Mouse (Mus musculus) mesoderm, embryonic 11.5 days (tissue): ENCODE data around the gene Sfi1.
A peak's percentile ranks its signal among the peaks of the same experiment; 100 is the strongest.
"Not testable (repeated sequence)": the region's sequence is repeated elsewhere in the genome, so short reads cannot be mapped to it uniquely, and the experiment has no call there.

Experiments used
- DNase-seq: peaks from one replicate; pipeline ENCODE4 v3.0.0-alpha.2; 2012; ENCODE audit warnings: low read depth, low spot score

Sfi1 gene

DNA sequence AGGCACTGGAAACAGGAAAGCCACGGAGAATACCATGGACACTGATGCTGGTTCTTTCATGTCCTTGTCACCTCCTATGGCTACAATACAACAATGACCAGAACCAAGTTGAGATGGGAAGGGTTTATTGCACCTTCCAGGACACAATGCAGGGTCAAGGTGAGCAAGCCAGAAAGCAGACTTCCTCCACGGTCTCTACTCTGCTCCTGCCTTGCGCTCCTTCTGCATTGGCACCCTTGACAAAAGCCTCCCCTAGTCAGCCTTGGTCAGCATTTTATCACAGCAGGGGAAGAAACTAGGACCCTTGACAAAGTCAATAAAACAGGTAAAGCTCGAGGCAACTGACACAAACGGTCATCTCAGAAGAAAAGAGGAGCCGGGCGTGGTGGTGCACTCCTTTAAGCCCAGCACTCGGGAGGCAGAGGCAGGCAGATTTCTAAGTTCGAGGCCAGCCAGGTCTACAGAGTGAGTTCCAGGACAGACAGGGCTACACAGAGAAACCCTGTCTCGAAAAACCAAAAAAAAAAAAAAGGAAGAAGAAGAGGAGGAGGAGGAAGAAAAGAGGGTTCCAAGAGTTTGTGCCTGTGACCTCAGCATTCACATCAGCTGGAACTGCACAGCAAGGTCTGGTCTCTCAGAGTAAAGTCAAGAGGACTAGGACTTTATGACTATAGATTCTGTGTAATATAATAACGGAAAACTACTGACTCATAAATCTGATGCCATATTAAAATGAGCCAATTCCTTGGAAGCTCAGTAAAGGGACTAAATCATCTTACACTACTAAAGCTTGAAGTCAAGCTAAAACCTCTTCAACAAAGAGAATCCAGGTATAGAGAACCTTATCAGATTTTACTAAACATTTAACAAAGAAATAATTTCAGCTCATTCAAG lies 19.6 kb downstream of the Sfi1 start:
- DNase-seq: peak; percentile 23

DNA sequence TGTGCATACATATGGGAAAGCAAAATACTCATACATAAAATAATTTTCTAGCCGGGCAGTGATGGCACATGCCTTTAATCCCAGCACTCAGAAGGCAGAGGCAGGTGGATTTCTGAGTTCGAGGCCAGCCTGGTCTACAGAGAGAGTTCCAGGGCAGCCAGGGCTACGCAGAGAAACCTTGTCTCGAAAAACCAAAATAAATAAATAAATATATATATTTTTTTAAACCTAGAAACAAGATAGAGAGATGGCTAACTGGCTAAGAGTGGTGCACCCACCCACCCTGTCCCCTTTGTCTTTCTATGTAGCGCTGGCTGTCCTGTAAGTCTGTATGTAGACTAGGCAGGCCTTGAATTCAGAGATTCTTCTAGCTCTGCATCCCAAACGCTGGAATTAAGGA lies 20.7 kb downstream of the Sfi1 start:
- DNase-seq: not testable (repeated sequence)

DNA sequence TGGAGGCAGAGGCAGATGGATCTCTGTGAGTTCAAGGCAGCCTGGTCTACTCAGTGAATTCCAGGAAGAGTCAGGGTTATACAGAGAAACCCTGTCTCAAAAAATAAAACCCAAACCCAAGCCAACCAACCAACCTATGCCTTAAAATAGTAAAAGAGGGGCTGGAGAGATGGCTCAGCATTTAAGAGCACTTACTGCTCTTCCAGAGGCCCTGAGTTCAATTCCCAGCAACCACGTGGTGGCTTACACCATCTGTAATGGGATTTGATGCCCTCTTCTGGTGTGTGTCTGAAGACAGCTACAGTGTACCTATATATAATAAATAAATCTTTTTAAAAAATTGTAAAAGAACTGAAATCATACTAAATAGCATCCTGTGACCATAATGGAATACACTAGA lies 21.3 kb downstream of the Sfi1 start:
- not testable (repeated sequence) for DNase-seq

DNA sequence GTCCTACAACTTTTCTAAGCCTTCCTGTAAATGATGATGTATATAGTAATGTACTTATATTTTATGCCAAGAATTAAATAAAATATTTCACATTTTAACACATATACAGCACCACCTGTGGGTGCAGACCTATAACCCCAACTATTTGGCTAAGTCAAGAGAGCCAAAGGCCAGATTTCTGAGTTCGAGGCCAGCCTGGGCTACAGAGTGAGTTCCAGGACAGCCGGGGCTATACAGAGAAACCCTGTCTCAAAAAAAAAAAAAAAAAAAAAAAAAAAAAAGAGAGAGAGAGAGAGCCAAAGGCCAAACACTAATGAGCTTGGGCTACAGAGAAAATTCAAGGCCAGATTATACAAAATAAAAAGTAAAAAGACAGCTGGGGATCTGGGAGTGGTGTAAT lies 24.2 kb downstream of the Sfi1 start:
- not testable (repeated sequence) for DNase-seq

DNA sequence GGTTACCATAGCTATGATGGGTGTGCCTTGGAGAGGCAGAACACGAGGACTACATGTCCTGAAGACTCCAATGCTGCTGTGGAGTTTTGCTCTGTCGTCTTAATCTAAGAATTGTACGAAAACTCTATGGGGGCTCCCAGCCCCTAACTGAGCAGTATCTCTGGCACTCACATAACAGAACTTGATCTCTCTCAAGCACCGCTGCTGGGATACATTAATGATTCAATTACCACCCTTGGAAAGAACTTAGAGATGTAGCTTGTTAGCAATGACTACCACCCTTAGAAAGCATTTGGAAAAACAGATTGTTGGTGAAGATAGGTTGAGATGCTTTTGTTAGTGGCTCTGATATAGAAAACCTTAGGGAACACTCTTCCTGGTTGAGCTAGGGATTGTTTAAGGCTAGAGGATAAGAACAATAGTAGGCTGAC lies 25.7 kb downstream of the Sfi1 start:
- DNase-seq: not testable (repeated sequence)

DNA sequence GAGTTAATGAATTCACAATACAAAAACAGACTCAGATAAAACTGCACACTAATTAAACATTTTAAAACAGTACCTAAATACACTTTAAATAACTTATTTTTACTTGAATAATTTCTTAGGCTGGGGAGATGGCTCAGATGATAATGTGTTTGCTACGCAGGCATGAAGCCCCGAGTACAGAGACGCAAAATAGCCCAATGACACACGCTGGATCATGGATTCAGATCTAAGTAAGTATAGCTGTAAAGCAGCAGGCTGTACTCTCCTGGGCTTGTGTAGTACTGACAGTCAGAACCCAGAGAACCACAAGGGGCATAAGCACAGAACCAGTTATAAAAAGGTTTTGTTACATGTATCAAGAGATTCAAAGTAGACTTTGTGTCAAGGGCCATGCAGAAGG lies 26.1 kb downstream of the Sfi1 start:
- not testable (repeated sequence) for DNase-seq

DNA sequence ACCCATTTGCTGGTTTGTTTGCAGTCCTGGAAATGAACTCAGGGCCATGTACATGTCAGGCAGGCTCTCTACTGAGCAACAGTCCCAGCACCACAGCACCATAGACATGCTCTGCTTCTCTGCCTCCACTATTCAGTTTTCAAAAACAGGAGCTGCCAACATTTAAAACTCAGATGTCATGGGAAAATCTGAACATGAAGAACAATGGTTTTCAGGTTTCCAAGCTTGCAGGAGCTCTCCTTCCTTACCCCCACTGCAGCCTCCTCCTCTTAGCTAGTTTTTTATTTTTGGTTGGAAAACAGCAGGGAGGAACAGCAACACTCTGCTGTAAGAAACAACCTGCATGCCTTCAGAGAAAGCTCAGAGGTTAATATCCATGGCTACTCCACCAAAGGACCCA lies 26.9 kb downstream of the Sfi1 start:
- not testable (repeated sequence) for DNase-seq

DNA sequence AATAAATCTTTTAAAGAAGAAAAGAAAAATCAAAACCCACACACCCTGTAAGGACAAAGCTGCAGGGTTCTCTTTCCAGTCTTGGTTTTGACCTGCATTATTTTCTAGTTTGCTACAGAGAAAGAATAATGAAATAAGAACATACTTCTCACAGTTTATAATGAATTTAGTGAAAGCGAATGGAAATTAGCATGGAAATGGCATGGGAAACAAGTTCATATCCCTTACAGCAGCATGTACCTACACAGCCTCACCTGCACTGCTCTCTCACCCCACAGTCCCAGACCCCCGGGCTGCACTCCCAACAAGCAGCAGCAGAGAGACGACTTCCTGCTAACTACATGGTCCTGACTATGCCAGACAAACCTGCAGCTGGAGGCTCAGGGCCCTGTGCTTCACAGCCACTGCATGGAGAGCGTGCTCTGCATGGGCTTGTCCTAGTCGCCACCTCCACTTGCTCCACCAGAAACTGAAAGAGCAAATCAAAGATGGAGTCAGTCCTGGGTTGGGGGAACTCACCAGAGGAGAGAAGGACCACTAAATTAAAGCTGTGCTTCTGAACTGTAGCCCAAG lies 28.0 kb downstream of the Sfi1 start:
- peak; percentile 17 for DNase-seq

DNA sequence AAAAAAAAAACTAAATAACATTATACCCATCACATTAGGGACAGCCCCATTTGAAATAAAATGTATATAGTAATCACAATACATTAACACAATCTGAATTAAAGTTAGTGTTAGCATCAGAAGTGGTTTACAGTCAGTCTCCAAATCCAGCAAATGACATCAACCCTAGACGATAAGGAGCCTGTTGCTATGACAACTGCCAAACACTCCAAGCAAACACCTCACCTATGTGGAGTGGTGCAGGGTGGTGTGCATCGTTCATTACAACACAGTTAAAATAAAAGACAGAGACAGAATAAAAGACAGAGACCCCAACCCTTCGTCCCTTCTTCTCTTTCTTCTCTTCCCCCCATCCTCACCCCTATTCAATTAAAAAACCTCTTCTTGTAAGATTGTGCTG lies 29.6 kb downstream of the Sfi1 start:
- DNase-seq: not testable (repeated sequence)

DNA sequence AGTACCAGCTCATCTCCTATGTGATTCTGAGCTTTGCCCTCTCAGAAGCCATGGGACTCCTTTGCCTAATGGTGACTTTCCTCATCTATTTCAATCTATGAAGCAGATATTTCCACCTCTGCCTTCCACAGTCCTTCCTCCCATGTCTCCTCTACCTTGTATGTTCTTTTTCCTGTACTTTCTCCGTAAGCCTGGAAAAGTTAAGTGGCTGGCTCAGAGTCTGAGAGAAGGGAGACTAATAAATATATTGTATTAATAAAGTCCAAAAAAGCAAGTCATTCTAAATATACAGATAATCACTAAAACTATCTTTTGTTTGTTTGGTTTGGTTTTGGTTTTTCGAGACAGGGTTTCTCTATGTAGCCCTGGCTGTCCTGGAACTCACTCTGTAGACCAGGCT lies 30.1 kb downstream of the Sfi1 start:
- not testable (repeated sequence) for DNase-seq

DNA sequence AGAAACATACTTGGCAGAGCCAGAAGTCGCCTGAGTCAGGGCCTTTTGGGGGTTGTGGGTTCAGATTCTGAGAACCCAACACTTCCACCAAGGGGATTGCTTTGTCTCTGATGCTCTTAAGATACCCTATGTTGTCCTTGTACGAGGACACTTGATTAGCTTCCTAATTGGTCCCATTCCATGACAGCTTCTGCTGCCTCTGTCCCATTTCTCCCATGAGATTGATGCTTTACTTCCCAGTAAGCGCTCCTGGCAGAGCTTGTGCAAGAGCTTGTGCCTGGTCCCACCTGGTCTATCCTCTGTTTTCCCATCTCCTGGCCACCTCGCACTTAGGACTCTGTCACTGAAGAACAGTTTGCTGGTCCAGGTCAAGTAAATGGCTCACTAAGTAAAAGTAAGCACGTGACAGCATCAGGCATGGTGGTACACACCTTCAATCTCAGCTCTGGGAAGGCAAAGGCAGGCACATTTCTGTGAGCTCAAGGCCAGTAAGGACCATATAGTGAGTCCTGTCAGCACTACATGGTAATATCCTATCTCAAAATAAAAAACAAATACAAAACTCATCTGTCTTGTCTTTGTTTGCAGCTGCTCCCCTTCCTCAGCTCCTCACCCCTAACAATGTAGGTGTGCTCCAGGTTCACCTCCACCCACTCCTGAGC lies 30.9 kb downstream of the Sfi1 start:
- not testable (repeated sequence) for DNase-seq

DNA sequence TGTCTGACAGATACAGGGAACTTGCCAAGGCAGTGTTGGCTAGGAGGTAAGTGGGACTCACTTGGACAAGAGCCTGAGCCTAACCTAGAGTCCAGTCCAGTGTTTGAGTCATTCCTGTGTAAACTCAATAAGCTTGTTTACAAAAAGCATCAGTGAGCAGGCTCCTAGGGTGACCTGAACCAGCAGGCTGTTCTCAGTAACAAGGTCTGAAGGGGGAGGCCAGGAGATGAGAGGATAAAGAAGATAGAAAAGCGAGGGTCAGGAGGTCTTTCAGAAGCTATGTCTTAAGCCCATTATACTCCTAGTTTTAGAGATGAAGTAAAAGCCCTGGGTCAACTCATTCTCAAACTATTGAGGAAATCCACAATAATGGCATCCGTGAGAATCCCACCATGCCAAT lies 31.9 kb downstream of the Sfi1 start:
- not testable (repeated sequence) for DNase-seq

DNA sequence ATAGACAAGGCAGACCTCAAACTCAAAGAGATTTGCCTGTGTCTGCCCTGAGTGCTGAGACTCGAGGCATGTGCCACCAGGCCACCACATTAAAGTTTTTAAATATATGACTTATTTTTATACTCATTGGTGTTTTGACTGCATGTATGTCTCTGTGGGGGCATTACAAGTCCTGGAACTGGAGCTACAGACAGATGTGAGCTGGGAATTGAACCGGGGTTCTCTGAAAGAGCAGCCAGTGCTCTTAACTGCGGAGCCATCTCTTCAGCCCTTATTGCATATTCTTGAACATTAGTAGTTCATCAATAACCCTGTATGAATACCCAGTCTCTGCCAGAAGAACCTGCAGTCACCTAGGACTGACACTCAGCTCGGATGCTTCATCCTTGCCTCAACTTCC lies 34.5 kb downstream of the Sfi1 start:
- not testable (repeated sequence) for DNase-seq

DNA sequence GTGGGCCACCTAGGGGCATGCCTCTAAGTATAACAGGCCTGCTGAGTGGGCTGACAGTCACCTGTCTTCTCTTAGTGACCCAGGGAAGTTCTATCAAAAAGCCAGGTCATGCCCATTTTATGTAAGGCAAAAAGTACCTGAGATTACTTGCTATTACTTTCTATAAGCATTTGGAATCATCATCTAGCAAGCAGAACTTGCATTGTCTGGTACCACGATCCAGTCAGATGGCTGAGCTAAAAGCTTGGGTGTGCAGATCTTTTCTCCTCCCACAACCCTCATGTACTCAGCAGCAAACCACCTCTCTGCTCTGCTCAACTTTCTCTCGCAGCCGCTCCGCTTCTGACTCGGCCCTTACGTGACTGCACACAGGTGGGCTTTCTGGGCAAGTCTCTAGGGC lies 35.3 kb downstream of the Sfi1 start:
- DNase-seq: not testable (repeated sequence)

DNA sequence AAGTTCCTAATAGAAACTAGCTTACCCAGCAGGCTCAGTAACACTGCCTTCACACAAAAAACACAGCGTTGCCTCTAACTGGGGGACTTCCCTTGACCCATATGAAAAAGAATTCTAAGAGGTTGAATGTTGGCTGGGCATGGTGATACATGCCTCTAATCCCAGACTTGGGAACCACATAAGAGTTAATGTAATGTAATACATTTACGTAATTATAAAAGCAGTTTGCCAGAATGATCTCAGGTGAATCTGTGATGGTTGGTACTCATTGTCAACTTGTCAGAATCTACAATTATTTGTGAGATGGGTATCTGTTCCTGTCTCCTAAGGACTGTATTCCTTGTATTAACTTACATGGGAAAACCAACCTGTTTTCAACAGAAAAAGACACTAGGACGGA lies 36.3 kb downstream of the Sfi1 start:
- not testable (repeated sequence) for DNase-seq

DNA sequence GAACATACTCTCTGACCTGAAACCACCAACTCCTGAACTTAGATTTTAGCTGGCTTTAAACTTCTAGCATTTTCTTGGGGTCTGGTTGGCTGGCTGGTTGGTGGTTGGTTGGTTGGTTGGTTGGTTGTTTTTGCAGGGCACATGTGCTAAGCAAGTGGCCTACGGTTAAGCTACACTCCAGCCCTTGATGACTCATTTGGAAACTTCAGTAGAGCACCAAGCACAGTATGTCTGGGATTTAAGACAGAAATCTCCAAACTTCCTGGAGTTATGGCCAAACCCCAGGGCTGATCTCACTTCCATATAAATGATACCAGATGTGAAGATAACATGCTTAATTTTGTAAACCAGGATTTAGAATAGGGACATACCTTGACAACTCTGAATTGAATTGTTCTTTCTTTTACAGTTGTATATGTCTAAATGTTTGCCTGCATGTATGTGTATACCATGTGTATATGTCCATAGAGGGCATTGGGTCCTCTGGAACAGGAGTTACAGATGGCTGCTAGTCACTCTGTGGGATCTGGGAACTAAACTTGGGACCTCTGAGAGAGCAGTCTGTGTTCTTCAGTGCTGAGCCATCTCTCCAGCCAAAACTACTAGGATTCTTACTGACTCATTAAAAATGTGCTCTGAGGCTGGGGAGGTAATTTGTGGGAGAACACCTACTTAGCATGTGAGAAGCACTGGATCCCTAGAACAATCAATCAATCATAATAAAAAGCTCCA lies 39.4 kb downstream of the Sfi1 start:
- DNase-seq: not testable (repeated sequence)

DNA sequence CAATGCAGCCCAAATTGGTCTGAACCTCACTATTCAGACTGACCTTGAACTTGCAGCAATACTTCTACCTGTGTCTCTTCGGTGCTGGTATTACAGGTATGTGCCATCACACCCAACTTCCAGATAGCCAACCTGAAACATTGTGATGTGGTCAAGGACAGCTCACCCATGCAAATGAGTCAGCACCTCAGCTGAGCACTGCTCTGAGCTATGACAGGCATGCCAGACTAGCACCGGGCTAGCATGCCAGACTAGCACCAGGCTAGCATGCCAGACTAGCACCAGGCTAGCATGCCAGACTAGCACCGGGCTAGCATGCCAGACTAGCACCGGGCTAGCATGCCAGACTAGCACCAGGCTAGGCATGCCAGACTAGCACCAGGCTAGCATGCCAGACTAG lies 41.9 kb downstream of the Sfi1 start:
- not testable (repeated sequence) for DNase-seq

DNA sequence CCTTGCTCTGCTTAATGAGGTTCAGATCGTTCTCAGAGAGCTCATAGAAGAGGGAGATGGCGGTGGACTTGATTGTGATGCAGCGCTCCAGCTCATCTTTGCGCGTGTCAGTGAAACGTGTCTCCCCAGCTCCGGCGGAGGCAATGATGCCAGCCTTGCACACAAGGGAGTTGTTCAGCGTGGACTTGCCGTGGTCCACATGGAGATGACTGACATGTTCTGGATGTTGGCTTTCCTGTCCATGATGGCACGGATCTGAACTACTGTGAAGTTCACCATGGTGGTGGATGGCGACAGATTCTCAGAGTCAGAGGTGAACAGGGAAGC lies 42.6 kb downstream of the Sfi1 start:
- not testable (repeated sequence) for DNase-seq

DNA sequence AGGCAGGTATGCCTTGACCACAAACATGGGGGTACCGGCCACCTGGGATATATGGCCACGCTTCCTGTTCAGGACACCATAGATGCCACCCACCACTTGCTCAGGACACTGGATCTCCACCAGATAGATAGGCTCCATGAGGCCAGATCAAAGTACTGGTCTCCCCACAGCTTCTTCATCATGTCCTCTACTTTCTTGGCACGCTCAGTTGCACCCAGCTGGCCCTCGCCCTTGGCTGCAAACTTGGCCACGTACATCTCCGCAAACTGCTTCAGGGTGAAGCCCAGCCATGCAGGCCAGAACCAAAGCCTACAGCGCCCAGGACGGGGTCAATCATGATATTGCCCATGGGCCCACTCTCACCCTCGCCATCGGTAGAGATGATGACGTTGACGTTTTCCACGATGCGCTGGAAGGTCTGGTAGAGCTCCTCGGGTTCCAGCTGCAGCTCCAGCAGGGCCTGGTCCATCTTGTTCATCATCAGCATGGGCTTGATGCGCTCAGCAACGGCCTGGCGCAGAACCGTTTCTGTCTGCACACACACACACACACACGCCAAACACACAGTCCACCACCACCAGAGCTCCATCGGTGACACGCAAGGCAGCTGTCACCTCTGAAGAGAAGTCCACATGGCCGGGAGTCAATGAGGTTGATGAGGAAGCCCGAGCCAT lies 43.1 kb downstream of the Sfi1 start:
- not testable (repeated sequence) for DNase-seq

DNA sequence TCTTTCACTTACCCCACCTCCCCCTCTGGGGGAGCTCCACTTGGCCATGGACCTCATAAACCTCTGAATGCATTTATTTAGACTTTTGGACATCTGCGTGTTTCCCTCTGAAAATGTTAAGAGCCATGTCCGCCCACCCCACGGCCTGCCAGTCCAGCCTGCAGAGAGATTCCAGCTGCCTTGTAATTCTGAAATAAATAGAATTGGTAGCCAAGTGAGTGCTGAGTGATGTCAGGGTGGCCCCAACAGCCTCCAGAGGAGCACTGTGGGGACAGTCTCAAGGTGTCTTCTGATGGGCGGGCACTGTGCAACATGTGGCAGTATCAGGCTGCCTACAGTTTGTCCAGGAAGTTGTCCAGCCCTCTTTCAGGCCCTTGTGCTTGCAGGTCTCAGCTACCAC lies 43.8 kb downstream of the Sfi1 start:
- DNase-seq: not testable (repeated sequence)

DNA sequence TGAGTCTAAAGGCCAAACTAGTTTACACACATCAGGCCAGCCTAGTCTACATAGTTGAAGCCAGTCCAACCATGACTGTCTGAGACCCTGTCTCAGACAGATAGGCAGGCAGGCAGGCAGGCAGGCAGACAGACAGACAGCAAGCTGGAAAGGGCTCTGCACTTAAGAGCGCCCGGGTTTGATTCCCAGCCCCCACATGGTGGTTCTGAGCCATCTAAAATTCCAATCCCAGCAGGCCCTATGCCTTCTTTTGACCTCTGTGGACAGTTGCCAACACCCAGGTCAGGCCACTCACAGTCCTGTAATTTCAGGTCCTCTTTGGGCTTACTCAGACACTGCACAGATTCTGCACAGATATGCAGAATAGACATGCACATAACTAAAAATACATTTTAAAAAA lies 46.5 kb downstream of the Sfi1 start:
- not testable (repeated sequence) for DNase-seq
